Mouse (Mus musculus) stomach, postnatal 0 days (tissue): ENCODE measurements around the gene Lsamp.

Source experiments
- CTCF ChIP-seq: IDR thresholded peaks from 2 replicates; pipeline ENCODE4 v1.5.1; 2016; ENCODE audit warnings: antibody characterized with exemption, low read depth, mild to moderate bottlenecking, moderate library complexity
- EP300 ChIP-seq: optimal IDR thresholded peaks from 2 replicates; pipeline ENCODE3; 2016; ENCODE audit warnings: antibody characterized with exemption

DNA sequence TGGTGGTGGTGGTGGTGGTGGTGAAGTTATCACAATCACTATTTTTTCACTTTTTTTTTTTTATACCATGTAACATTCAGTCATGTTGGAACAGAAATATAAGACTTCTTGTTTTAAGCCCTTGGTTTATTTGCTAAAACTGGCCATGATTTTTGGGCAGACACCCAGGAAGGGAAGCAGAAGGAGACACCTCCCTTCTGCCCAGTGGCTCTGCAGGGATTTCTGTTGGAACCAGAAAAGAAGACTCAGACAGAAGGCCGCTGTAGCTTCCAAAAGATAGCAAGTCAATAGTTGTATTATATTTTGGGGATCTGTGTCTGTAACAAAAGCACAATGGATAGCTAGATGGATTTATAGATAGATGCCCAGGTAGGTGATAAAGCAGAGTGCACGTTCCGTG lies 1691.6 kb downstream of the Lsamp start:
- TF ChIP-seq CTCF (no peak), EP300 (no peak)
